Mouse (Mus musculus) liver, embryonic 12.5 days (tissue): Measurements from ENCODE around the gene Arhgap25. TPM values are rescaled to one million over a fixed set of nuclear protein-coding genes. Genes with fewer than 3 reads are reported as not detected.
"Not testable (repeated sequence)": the region's sequence is repeated elsewhere in the genome, so short reads cannot be mapped to it uniquely, and the experiment has no call there.

ENCODE experiments used
- ATAC-seq: fragments of 200-750 bp; cut with Nextera tagmentation; 2 replicates; pipeline ENCODE4 v1.8.0; 2017; ENCODE audit warnings: moderate number of reproducible peaks, mild to moderate bottlenecking, moderate library complexity
- H3K27ac ChIP-seq: fragments of 300-500 bp; sonication (generic); 2 replicates; pipeline ENCODE4 v1.5.1; 2016; ENCODE audit warnings: mild to moderate bottlenecking
- H3K27me3 ChIP-seq: fragments of 300-500 bp; sonication (generic); replicated peaks from 2 replicates; pipeline ENCODE4 v1.6.1; 2016; ENCODE audit warnings: mild to moderate bottlenecking, moderate library complexity
- H3K36me3 ChIP-seq: fragments of 300-500 bp; sonication (generic); 2 replicates; pipeline ENCODE4 v1.6.1; 2016; ENCODE audit warnings: mild to moderate bottlenecking, moderate library complexity
- H3K4me1 ChIP-seq: fragments of 300-500 bp; sonication (generic); 2 replicates; pipeline ENCODE4 v1.6.1; 2016
- H3K4me2 ChIP-seq: fragments of 300-500 bp; sonication (generic); 2 replicates; pipeline ENCODE4 v1.6.1; 2016; ENCODE audit warnings: mild to moderate bottlenecking, moderate library complexity
- H3K4me3 ChIP-seq: fragments of 300-500 bp; sonication (generic); 2 replicates; pipeline ENCODE4 v1.5.1; 2016; ENCODE audit warnings: mild to moderate bottlenecking, moderate library complexity
- H3K9ac ChIP-seq: fragments of 300-500 bp; sonication (generic); 2 replicates; pipeline ENCODE4 v1.6.1; 2016; ENCODE audit warnings: mild to moderate bottlenecking, moderate library complexity
- H3K9me3 ChIP-seq: fragments of 300-500 bp; sonication (generic); replicated peaks from 2 replicates; pipeline ENCODE4 v1.6.1; 2016; ENCODE audit warnings: mild to moderate bottlenecking, moderate library complexity
- WGBS: fragments of 180-500 bp; shearing (Covaris S2); methylation state at CpG from one replicate; pipeline ENCODE4 v1.1.7; 2016; ENCODE audit not compliant: insufficient replicate concordance; 5-methylcytosine and 5-hydroxymethylcytosine counted together
- polyA plus RNA-seq: library from polyadenylated mRNA; unstranded; fragments of >200 nt; fragmentation: Nextera tagmentation; extraction: Ambion mirVana; gene quantifications from 2 replicates; pipeline ENCODE4 v1.2.1, GENCODE M21; 2016

Arhgap25 gene
- polyA plus RNA-seq, 1 experiment from 2014 or later = 5.4 TPM

GRCm38 (mm10) chr6:87499791-87500190 is 33.3 kb downstream of the Arhgap25 start:
- ATAC-seq = no peak
- Histone ChIP-seq H3K27ac (no peak overlapping the region), H3K4me1 (peaks cover 32% of the 10 kb centered on the region), H3K4me2 (no peak overlapping the region), H3K4me3 (no peak overlapping the region), H3K36me3 (no peaks in the 10 kb centered on the region), H3K27me3 (peaks cover 9% of the 10 kb centered on the region; the same call in 1 of the 2 replicates), H3K9me3 (no peaks in the 10 kb centered on the region), H3K9ac (no peak overlapping the region; the same call in 1 of the 2 replicates)
- 17% methylated on average over 6 of the region's 6 CpGs for WGBS

GRCm38 (mm10) chr6:87496143-87496542 is 36.9 kb downstream of the Arhgap25 start:
- Histone ChIP-seq H3K9me3 (no peaks in the 10 kb centered on the region), H3K4me1 (peaks cover 31% of the 10 kb centered on the region), H3K27me3 (peaks cover 9% of the 10 kb centered on the region; the same call in 1 of the 2 replicates), H3K4me3 (peak overlapping the region; percentile 39), H3K36me3 (no peaks in the 10 kb centered on the region), H3K4me2 (peak overlapping the region; percentile 44), H3K27ac (peak overlapping the region; percentile 42; the same call in 1 of the 2 replicates), H3K9ac (peak overlapping the region; percentile 12; the same call in 1 of the 2 replicates)
- WGBS = 26% methylated on average over 9 of the region's 9 CpGs
- ATAC-seq = peak; percentile 30

- H3K4me1 ChIP-seq = peaks cover 25% of the 10 kb centered on the region
- H3K27ac ChIP-seq = no peak overlapping the region
- H3K27me3 ChIP-seq = peaks cover 9% of the 10 kb centered on the region; the same call in 1 of the 2 replicates
- H3K9me3 ChIP-seq = no peaks in the 10 kb centered on the region
- H3K4me3 ChIP-seq = peak overlapping the region; percentile 39; the same call in 1 of the 2 replicates
- ATAC-seq = no peak
- no peak overlapping the region for H3K9ac ChIP-seq
- H3K4me2 ChIP-seq = peak overlapping the region; percentile 44
- WGBS = 19% methylated on average over 9 of the region's 9 CpGs
- H3K36me3 ChIP-seq = no peaks in the 10 kb centered on the region
Observed at GRCm38 (mm10) chr6:87494339-87494738, 38.7 kb downstream of the Arhgap25 start.

- no peak for ATAC-seq
- Histone ChIP-seq H3K4me3 (no peak overlapping the region), H3K27ac (no peak overlapping the region), H3K4me1 (no peaks in the 10 kb centered on the region), H3K36me3 (no peaks in the 10 kb centered on the region), H3K9ac (no peak overlapping the region), H3K9me3 (no peaks in the 10 kb centered on the region), H3K27me3 (no peaks in the 10 kb centered on the region), H3K4me2 (no peak overlapping the region)
- 57% methylated on average over 6 of the region's 6 CpGs for WGBS
Observed at GRCm38 (mm10) chr6:87487657-87488426, 45.2 kb downstream of the Arhgap25 start.

- H3K36me3 ChIP-seq = no peaks in the 10 kb centered on the region; the same call in none of the 2 replicates
- ATAC-seq = no peak
- no peak overlapping the region for H3K9ac ChIP-seq
Observed at GRCm38 (mm10) chr6:87484806-87485205, 48.3 kb downstream of the Arhgap25 start.

GRCm38 (mm10) chr6:87483900-87484289 is 49.2 kb downstream of the Arhgap25 start:
- H3K36me3 ChIP-seq = no peaks in the 10 kb centered on the region; the same call in none of the 2 replicates
- no peak overlapping the region for H3K4me3 ChIP-seq
- no peak overlapping the region for H3K27ac ChIP-seq
- H3K4me2 ChIP-seq = no peak overlapping the region
- H3K9ac ChIP-seq = no peak overlapping the region
- no peaks in the 10 kb centered on the region for H3K4me1 ChIP-seq
- 0 out of 2 replicates have a peak, but pooled peaks cover 3% of the 10 kb centered on the region for H3K27me3 ChIP-seq
- no peak for ATAC-seq
- WGBS = 68% methylated on average over 3 of the region's 3 CpGs
- H3K9me3 ChIP-seq = no peaks in the 10 kb centered on the region

More at GRCm38 (mm10) chr6:87484806-87485205, 48.3 kb downstream of the Arhgap25 start:
- no peak overlapping the region for H3K4me2 ChIP-seq
- no peaks in the 10 kb centered on the region for H3K9me3 ChIP-seq
- H3K27ac ChIP-seq = no peak overlapping the region
- no peak overlapping the region for H3K4me3 ChIP-seq
- no peaks in the 10 kb centered on the region for H3K4me1 ChIP-seq
- 83% methylated on average over 5 of the region's 5 CpGs for WGBS
- 0 out of 2 replicates have a peak, but pooled peaks cover 3% of the 10 kb centered on the region for H3K27me3 ChIP-seq

GRCm38 (mm10) chr6:87483224-87483899 is 49.7 kb downstream of the Arhgap25 start:
- H3K36me3 ChIP-seq = no peaks in the 10 kb centered on the region; the same call in none of the 2 replicates
- H3K9ac ChIP-seq = no peak overlapping the region
- H3K4me2 ChIP-seq = no peak overlapping the region
- H3K27me3 ChIP-seq = 0 out of 2 replicates have a peak, but pooled peaks cover 3% of the 10 kb centered on the region
- H3K4me3 ChIP-seq = no peak overlapping the region
- H3K4me1 ChIP-seq = no peaks in the 10 kb centered on the region
- no peak for ATAC-seq
- no peaks in the 10 kb centered on the region for H3K9me3 ChIP-seq
- 73% methylated on average over 12 of the region's 12 CpGs for WGBS
- no peak overlapping the region for H3K27ac ChIP-seq

GRCm38 (mm10) chr6:87479291-87479999 is 53.6 kb downstream of the Arhgap25 start:
- Histone ChIP-seq H3K4me1 (no peaks in the 10 kb centered on the region), H3K9me3 (no peaks in the 10 kb centered on the region), H3K9ac (no peak overlapping the region), H3K27me3 (0 out of 2 replicates have a peak, but pooled peaks cover 3% of the 10 kb centered on the region), H3K27ac (no peak overlapping the region), H3K4me2 (no peak overlapping the region), H3K36me3 (no peaks in the 10 kb centered on the region; the same call in none of the 2 replicates), H3K4me3 (no peak overlapping the region)
- WGBS = 53% methylated on average over 5 of the region's 5 CpGs
- no peak for ATAC-seq

- 60% methylated on average over 4 of the region's 4 CpGs for WGBS
- ATAC-seq = no peak
- Histone ChIP-seq H3K4me1 (no peaks in the 10 kb centered on the region), H3K27me3 (0 out of 2 replicates have a peak, but pooled peaks cover 3% of the 10 kb centered on the region), H3K4me2 (no peak overlapping the region), H3K27ac (no peak overlapping the region), H3K9ac (no peak overlapping the region), H3K4me3 (no peak overlapping the region), H3K9me3 (no peaks in the 10 kb centered on the region), H3K36me3 (no peaks in the 10 kb centered on the region; the same call in none of the 2 replicates)
Observed at GRCm38 (mm10) chr6:87478847-87479246, 54.2 kb downstream of the Arhgap25 start.

- no peaks in the 10 kb centered on the region for H3K27me3 ChIP-seq
- H3K27ac ChIP-seq = no peak overlapping the region
- 76% methylated on average over 5 of the region's 5 CpGs for WGBS
- H3K4me1 ChIP-seq = no peaks in the 10 kb centered on the region
- peaks cover 3% of the 10 kb centered on the region for H3K36me3 ChIP-seq
- no peak overlapping the region for H3K4me2 ChIP-seq
- no peak for ATAC-seq
- no peaks in the 10 kb centered on the region for H3K9me3 ChIP-seq
- no peak overlapping the region for H3K4me3 ChIP-seq
- H3K9ac ChIP-seq = no peak overlapping the region
Observed at GRCm38 (mm10) chr6:87475223-87475622, 57.8 kb downstream of the Arhgap25 start.

GRCm38 (mm10) chr6:87470098-87470497 is 63.0 kb downstream of the Arhgap25 start:
- not testable (repeated sequence) for H3K9ac ChIP-seq, H3K36me3 ChIP-seq, H3K4me2 ChIP-seq, H3K27me3 ChIP-seq, H3K9me3 ChIP-seq, ATAC-seq, H3K4me3 ChIP-seq, H3K27ac ChIP-seq, H3K4me1 ChIP-seq
- WGBS = 83% methylated on average over 12 of the region's 12 CpGs
